Mouse (Mus musculus) intestine, postnatal 0 days (tissue): ENCODE data around the gene Pde1b. TPM values are rescaled to one million over a fixed set of nuclear protein-coding genes. Genes with fewer than 3 reads are reported as not detected.

Experiments
- ATAC-seq: fragments of 200-750 bp; cut with Nextera tagmentation; 2 replicates; pipeline ENCODE4 v1.8.0; 2017; ENCODE audit warnings: mild to moderate bottlenecking, moderate TSS enrichment, moderate library complexity
- H3K27ac ChIP-seq: fragments of 300-500 bp; sonication (generic); 2 replicates; pipeline ENCODE4 v1.5.1; 2014; ENCODE audit warnings: mild to moderate bottlenecking, low read depth, low read length, moderate library complexity
- H3K27me3 ChIP-seq: fragments of 300-500 bp; sonication (generic); replicated peaks from 2 replicates; pipeline ENCODE4 v1.6.1; 2014; ENCODE audit warnings: low read length, mixed read lengths; ENCODE audit not compliant: control insufficient read depth, insufficient read depth
- H3K36me3 ChIP-seq: fragments of 300-500 bp; sonication (generic); 2 replicates; pipeline ENCODE4 v1.6.1; 2014; ENCODE audit warnings: mild to moderate bottlenecking, moderate library complexity; ENCODE audit not compliant: control insufficient read depth, insufficient read depth
- H3K4me1 ChIP-seq: fragments of 300-500 bp; sonication (generic); replicated peaks from 2 replicates; pipeline ENCODE4 v1.6.1; 2014; ENCODE audit warnings: antibody characterized with exemption, low read length, mixed read lengths; ENCODE audit not compliant: control insufficient read depth, insufficient read depth
- H3K4me2 ChIP-seq: fragments of 300-500 bp; sonication (generic); replicated peaks from 2 replicates; pipeline ENCODE4 v1.6.1; 2014; ENCODE audit warnings: low read depth, mild to moderate bottlenecking, moderate library complexity
- H3K4me3 ChIP-seq: fragments of 300-500 bp; sonication (generic); 2 replicates; pipeline ENCODE4 v1.5.1; 2014; ENCODE audit warnings: low read depth, low read length
- H3K9ac ChIP-seq: fragments of 300-500 bp; sonication (generic); 2 replicates; pipeline ENCODE4 v1.6.1; 2014; ENCODE audit warnings: mild to moderate bottlenecking, low read depth, low read length
- H3K9me3 ChIP-seq: fragments of 300-500 bp; sonication (generic); 2 replicates; pipeline ENCODE4 v1.6.1; 2016; ENCODE audit warnings: mixed run types; ENCODE audit not compliant: control insufficient read depth
- CTCF ChIP-seq: sonication (generic); IDR thresholded peaks from 2 replicates; pipeline ENCODE4 v1.5.1; 2016; ENCODE audit warnings: low read depth, mild to moderate bottlenecking, control low read depth, antibody characterized with exemption, moderate library complexity
- WGBS: fragments of 180-500 bp; shearing (Covaris S2); extraction: QIAGEN DNeasy Blood & Tissue Kit; methylation state at CpG from one replicate; pipeline ENCODE4 v1.1.7; 2014; 5-methylcytosine and 5-hydroxymethylcytosine counted together
- polyA plus RNA-seq: library from polyadenylated mRNA; unstranded; fragments of >200 nt; fragmentation: Nextera tagmentation; extraction: Ambion mirVana; gene quantifications from 2 replicates; pipeline ENCODE4 v1.2.1, GENCODE M21; 2015

Pde1b gene
- polyA plus RNA-seq, 1 experiment from 2014 or later: 4.5 TPM

- 36% methylated on average over 3 of the region's 3 CpGs for WGBS
- Histone ChIP-seq H3K36me3 (no peaks in the 10 kb centered on the region), H3K9me3 (no peaks in the 10 kb centered on the region), H3K27ac (no peak overlapping the region), H3K4me1 (no peaks in the 10 kb centered on the region), H3K4me3 (no peak overlapping the region), H3K9ac (no peak overlapping the region), H3K4me2 (no peak overlapping the region), H3K27me3 (no peaks in the 10 kb centered on the region)
- TF ChIP-seq CTCF: peak; percentile 85
- no peak; the same call in 1 of the 2 replicates for ATAC-seq
These were observed 49.4 kb downstream of the Pde1b start for GRCm38 (mm10) chr15:103552096-103552690.

- Histone ChIP-seq H3K27ac (no peak within 1 kb of the TSS), H3K36me3 (no peaks in the 10 kb centered on the region), H3K27me3 (no peaks in the 10 kb centered on the region), H3K4me3 (no peak within 1 kb of the TSS), H3K4me2 (no peak within 1 kb of the TSS), H3K4me1 (no peaks in the 10 kb centered on the region), H3K9ac (no peak within 1 kb of the TSS), H3K9me3 (no peaks in the 10 kb centered on the region)
- no peak for TF ChIP-seq CTCF
- no peak for ATAC-seq
These were observed 62.1 kb downstream of the Pde1b start, which contains the start of gene Glycam1 for GRCm38 (mm10) chr15:103564981-103565380. Gene Glycam1, minus strand, starts transcription at chr15:103565081.

Other genes with a start within 250 kb of the Pde1b start
- gene Nfe2, start 244.6 kb upstream of the Pde1b start, polyA plus RNA-seq: 0.82 and 0.90 TPM in 2 replicates
- gene Copz1, start 230.3 kb upstream of the Pde1b start, polyA plus RNA-seq: 248 and 253 TPM in 2 replicates
- gene Gpr84, start 192.4 kb upstream of the Pde1b start, polyA plus RNA-seq: not detected in 2 replicates
- gene Zfp385a, start 162.9 kb upstream of the Pde1b start, polyA plus RNA-seq: 2.9 and 3.1 TPM in 2 replicates
- 25.0 and 25.8 TPM in 2 replicates for gene Itga5, start 136.3 kb upstream of the Pde1b start, polyA plus RNA-seq
- gene Gtsf1, start 72.6 kb upstream of the Pde1b start, polyA plus RNA-seq: 0.23 TPM in 1 of 2 replicates, not detected in the other
- not detected in 2 replicates for gene Gtsf2, start 54.6 kb upstream of the Pde1b start, polyA plus RNA-seq
- 1.7 TPM in 2 replicates for gene Nckap1l, start 49.2 kb upstream of the Pde1b start, polyA plus RNA-seq
- 6.1 and 7.8 TPM in 2 replicates for gene Ppp1r1a, start 35.0 kb downstream of the Pde1b start, polyA plus RNA-seq
- 1.1 and 3.8 TPM in 2 replicates for gene Glycam1, start 62.0 kb downstream of the Pde1b start, polyA plus RNA-seq